Mouse (Mus musculus): Measurements from ENCODE around the gene Iqgap2. TPM values are rescaled to one million over a fixed set of nuclear protein-coding genes. Genes with fewer than 3 reads are reported as not detected.

Gene Iqgap2
- total RNA-seq, 2 experiments from 2014 or later = 3.1 to 3.3 TPM

DNA sequence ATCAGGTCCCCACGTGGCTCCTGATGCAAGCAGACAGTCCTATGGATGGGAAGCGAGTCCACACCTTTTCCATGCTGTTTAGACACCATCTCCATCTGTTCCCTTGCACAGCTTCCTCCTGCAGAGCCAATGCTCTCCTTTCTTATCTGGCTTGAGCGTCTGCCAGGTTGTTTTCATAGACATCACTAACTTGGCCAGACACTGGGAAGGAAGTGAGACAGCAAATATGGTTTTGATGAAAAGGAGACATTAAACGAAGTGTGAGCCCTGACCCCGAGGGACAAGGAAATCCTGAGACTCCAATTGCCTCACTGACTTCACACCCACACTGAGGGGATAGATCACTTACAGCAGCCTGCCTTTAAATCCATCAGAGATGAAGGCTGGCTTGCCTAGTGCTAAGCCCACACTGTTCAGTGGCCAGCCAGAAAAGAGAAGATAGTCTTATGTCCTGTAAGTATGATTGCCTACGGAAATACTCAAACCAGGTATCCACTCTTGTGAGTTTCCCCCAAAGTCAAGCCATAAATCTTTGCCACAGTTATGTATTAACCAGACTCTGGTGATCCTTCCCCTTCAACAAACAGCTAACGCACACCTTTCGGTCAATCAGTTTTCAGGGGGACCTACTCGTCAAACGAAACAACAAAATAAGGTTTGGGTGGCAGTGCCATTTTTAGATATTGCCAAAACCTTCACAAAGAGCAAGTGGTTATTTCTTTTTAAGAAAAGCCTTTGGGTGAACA lies 102.9 kb downstream of the Iqgap2 start:
- peak in 1 of 2 experiments; percentile 9 for DNase-seq
- intact Hi-C loops (cut with DNase I) = no loop called here

DNA sequence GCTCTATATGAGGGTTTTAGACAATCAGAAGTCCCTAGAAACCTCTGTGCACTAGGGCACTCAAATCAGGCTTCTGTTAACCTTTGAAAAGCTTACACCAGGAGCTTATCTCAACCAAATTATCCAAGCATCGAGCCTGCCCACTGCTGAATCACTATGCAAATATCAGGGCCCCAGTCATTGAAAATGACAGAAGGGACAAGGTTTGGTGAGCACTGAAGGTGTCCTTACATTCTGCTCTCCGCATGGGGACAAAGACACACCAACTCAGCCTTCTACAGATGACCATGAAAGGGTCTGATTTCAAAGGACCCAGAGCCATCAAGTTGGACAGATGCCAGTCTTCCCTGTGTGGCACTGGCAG lies 108.8 kb downstream of the Iqgap2 start:
- DNase-seq = no peak
- intact Hi-C loops (cut with DNase I) = no loop called here

DNA sequence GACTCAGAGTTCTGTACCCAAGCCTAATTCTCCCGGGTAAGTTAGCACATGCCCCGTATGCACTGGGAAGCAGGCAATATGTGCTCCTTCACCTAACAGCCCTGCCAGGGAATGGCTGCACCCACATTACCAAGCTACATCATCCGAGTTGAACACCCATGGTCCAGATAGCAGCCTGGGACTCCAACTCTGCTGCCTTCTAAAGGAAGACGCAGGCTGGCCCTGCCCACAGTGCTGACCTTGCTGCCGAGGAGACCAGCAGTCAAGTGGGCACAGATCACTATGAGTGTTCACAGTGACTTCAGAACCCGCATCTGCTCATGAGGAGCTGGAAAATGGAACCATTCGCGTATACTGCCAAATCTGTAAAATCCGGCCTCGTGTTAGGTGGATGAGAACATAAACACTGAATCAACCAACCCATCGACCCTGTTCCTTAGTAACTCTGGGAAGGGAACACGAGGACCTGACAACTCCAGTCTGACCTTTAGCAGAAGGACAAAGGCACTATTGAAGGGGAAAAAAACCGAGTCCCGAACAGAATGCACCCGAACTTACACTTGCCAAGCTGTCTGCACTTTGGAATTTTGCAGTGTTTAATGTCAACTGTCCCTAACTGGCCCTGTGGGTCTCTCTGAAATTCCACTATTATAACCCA lies 109.3 kb downstream of the Iqgap2 start:
- intact Hi-C loops (cut with DNase I) = no loop called here
- no peak for DNase-seq

DNA sequence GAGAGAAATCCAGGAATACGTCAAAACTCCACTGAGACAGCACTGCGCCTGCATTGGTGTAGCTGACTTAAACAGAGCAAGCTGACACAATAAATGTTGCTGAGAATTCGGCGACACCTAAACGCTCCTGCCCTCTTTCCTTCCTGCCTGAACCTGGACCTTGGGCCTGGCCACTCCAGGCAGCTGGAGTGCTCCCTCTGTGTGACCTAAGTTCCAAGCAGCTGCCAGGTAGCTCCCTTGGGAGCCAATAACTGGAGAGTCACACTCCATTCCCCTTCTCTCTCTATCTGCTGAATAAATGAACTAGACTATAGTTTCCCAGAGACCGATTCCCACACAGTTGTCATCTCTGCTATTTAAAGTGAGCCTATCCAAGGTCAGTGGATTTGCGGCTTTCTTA lies 111.7 kb downstream of the Iqgap2 start:
- no peak for DNase-seq
- intact Hi-C loops (cut with DNase I) = no loop called here

DNA sequence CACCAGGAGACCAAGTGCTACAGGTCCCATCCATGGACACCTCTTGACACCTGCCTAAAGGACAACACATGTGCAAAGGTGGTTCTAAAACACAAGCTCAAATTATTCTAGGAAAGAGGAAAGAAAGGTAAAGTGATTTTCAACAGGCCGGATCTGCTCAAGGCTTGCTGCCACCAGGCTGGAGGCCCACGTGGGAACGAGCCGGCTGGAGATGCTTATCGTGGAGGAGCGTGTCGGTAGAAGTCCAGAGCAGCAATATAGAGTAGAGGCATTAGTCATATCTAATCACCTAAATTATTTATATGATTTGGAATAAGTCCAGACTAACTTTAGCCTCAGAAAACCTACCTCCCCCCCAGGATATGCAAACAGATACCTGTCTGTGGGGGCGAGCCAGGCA lies 112.5 kb downstream of the Iqgap2 start:
- intact Hi-C loops (cut with DNase I) = loop anchor here (5.0 kb wide), 2 partner anchors 113 to 173 kb away; partner anchors contain the start of gene Iqgap2
- DNase-seq = no peak

DNA sequence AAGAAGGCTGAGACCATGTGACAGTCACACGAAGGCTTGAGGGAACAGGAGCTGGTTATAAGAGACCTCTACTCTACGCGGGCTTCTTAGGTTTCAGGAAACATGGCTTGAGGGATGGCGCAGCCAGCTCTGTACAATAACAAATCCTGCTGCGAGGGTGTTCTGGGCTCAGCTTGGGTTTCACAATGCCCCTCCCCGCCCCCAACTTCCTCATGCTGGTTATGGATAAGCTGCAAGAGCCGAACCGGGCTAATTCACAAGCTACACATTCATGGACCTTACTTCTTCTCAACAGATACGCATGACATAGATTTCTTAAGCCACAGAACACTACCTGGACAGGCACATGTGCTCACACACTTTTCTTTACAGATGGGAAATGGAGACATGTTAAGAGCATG lies 113.0 kb downstream of the Iqgap2 start:
- peak; percentile 17 to 20 for DNase-seq
- intact Hi-C loops (cut with DNase I) = loop anchor here (5.0 kb wide), 2 partner anchors 114 to 174 kb away; partner anchors contain the start of gene Iqgap2

DNA sequence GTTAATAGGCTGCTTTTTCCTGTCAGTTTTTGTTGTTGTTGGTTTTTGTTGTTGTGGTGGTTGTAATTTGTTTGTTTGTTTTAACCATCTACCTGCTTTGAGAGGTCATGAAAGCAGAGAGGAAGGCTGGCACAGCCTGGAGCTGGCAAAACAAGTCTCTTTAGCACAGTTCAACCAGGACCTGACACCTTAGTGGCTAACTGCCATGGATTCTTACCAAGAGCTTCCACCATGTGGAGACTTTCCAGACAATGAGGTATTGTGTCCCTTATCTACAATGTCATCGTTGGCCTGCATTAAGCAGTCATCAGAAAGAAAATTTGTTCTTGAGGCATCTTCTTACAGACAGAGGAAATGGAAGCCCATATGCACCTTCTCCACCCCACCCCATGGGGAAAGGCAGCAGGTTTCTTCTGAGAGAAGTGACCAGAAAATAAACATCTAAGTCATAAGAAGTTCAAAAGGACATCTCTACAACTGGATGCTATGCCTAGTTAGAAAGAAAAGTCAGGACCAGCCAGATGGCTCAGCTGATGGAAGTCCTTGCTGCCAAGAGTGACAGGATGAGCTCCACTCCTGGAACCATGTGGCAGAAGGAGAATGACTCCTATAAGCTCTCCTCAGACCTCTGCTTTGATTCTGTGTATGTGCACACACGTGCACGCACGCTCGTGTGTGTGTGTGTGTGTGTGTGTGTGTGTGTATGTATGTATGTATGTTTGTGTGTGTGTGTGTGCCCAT lies 113.9 kb downstream of the Iqgap2 start:
- intact Hi-C loops (cut with DNase I) = loop anchor here (5.0 kb wide), 2 partner anchors 114 to 174 kb away; partner anchors contain the start of gene Iqgap2

DNA sequence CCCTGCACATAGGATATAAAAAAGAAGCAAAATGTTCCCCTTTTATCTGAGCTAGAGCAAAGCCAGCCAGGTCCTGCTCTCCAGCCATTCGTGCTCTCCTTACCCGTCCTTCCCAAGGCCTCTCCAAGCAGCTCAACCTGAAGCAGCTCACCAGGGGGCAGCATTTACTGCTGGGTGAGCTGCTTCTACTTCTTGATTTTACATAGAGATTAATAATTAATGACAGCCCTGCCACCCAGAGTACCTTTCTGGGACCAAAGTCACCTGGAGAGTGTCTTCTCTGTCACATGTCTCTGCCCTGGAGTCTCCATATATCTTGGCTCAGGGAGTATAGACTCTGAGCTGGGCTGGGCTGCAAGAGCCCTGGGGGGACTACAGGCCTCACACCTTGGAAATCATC lies 114.5 kb downstream of the Iqgap2 start:
- intact Hi-C loops (cut with DNase I) = loop anchor here (5.0 kb wide), 2 partner anchors 115 to 175 kb away; partner anchors contain the start of gene Iqgap2
- peak; percentile 47 to 54 for DNase-seq

More for the DNA sequence above, 113.9 kb downstream of the Iqgap2 start:
- DNase-seq = no peak

DNA sequence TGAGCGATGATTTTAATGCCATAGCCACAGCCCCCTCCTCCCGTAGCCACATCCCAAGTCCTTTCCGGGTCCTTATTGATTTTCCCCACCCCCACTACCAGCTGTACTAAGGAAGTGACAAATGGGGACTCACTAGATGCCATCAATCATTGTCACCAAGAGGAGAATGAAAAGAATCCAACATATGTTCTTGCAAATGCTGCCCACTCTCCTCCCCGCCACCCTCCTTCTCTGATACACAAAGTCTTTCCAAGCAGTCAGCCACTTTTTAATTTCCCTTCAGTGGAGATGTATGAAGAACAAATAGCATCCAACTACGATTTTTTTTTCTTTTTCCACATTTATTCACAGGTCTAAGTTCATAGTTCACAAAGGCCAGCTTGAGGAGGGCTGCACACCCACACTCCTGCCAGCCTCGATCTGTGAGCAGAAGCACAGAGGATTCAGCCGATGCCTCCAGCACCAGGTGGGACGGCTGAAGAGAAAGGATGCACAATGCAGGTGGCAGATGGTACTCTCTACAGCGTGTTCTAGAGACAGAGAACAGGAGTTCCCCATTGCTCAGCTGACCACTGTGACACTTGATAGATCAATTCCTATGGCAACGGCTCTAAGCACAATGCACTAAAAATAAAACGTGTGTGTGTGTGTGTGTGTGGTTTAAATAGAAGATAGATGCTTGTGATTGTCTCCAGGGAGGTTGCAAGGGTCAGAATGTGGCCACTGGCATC lies 116.6 kb downstream of the Iqgap2 start:
- no peak for DNase-seq
- intact Hi-C loops (cut with DNase I) = loop anchor here (5.0 kb wide), 2 partner anchors 117 to 177 kb away; partner anchors contain the start of gene Iqgap2

DNA sequence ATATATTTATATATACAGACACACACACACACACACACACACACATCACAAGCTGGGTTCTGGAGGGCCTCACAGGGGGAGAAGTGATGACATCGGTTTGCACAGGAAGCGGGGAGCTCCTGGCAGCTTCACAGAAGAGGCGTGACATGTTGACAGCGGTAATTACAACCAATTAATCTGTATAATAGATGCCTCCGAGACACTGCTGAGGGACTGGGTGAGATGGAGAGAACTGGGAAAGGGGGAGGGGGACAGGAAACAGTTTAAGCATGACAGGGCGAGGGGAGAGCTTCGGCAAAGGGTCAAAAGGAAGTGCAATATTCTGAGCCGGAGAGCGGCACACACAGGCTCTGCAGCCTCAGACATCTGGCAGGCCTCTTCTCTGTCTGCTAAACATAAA lies 126.7 kb downstream of the Iqgap2 start:
- DNase-seq = peak; percentile 6 to 32
- intact Hi-C loops (cut with DNase I) = no loop called here

DNA sequence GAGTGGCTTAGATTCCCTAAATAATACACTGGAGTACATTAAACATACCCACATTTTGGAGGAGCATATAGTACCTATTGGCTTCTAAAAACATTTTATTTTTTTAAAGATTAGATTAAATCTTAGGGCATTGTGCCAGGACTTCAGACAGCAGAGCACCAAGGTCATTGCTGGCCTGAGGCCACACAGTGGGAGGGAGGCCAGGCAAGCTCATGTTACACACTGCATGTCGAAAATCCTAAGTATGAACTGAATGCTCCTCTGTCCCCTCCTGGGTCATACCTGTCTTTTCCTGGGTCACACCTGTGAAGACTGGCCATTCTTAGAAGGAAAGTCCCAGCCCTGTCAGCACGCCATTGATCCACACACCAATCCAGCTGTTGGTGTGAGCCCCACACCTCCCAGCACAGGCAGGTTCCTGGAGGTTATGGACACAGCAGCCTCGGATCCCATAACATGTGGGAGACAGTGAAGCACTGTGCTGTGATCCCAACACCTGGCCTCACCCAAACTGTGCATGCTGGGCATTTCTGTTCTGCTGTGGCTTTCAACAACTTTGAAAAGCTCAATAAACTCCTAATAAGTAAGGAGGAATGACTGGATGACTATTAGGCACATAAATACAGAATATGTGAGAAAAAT lies 127.7 kb downstream of the Iqgap2 start:
- intact Hi-C loops (cut with DNase I) = no loop called here
- peak in 1 of 2 experiments; percentile 38 for DNase-seq

DNA sequence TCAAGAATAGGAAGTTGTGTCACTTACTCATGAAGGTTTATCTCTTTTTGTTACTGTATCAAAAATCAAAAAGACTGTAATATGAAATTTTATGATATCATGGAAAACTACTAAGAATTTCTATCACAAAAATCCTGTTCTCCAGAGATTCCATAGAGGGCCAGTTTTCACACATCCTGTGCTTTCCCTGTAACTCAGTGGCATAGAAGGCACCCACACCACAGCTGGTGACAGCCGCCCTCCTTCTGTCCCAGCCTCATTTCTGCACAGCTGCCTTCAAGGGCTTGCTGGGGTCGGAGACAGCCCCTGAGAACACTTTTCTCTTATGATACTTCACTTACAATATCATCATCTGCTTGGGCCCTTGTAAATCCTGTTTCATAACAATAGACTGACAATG lies 131.9 kb downstream of the Iqgap2 start:
- intact Hi-C loops (cut with DNase I) = no loop called here
- DNase-seq = no peak

DNA sequence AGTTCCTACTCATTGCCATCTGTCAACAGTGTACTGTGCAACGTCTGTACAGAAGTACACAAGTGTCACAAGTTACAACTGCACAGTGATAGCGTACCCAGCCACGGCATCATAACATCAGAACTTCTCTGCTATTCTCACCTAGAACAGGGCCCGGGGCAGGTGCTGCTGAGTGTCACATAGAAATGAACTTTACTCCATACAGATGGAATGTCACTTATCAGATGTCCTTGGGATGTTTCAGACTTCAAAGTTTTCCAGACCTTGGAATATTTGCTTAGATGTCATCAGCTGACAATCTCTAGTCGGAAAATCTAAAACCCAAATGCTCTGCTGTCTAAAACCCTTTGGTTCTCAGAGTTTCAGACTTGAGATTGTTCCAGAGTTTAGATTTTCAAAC lies 137.4 kb downstream of the Iqgap2 start:
- DNase-seq = no peak

DNA sequence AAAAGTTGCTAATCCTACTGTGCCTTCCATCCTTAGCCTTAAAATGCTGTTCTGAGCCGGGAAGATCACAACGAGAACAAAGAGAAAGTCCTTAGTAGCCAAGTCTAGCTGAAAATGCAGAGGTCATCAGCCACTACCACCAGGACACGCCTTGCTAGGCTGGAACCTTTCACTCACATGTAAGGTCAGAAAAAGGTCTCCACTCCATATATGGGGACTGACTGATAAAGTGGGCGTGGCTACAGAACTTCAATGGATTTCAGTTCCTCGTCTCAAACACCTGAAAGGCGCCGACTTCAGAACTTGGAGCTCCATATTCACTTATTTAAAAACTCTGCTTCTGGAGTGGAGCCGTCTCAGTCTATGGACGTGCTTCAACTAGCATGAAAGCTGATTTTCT lies 139.3 kb downstream of the Iqgap2 start:
- intact Hi-C loops (cut with DNase I) = no loop called here
- DNase-seq = no peak

More for the DNA sequence above, 137.4 kb downstream of the Iqgap2 start:
- intact Hi-C loops (cut with DNase I) = no loop called here

DNA sequence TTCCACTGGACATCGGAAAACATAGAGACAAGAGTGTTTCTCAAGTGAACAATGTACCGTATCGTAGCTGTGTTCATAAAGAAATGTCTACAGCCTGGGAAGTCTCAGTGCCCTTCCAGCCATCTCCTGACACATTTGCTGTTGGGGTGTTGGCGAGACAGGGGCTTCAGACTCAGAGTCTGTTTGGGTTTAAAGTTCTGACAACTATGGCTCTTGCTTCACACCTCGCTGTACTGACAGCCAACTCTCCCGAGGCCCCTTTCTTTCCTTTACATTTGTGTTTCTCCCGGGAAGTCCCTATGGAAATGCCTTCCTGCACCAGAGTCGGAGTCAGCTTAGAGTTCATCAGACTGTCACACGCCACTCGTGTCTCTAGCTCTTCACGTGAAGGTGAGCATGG lies 144.2 kb downstream of the Iqgap2 start:
- DNase-seq = no peak
- intact Hi-C loops (cut with DNase I) = no loop called here

DNA sequence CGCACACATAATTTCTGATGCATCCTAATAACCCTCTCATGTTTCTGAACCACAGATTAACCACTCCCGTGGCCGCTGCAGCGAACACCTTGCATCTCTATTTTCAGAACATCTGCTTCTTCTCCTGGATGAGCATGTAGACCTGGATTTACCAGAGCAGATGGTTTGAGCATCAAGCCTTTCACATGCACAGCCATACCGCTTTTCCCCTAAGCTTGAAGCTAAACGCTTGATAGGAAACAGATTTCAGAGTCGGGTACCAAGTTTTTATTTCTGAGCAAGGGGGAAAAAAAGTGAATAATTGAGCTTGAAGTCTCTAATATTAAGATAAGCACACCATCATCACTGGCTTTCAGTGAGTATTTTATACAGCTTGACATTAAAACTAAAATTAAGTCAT lies 144.6 kb downstream of the Iqgap2 start:
- DNase-seq = no peak
- intact Hi-C loops (cut with DNase I) = no loop called here

DNA sequence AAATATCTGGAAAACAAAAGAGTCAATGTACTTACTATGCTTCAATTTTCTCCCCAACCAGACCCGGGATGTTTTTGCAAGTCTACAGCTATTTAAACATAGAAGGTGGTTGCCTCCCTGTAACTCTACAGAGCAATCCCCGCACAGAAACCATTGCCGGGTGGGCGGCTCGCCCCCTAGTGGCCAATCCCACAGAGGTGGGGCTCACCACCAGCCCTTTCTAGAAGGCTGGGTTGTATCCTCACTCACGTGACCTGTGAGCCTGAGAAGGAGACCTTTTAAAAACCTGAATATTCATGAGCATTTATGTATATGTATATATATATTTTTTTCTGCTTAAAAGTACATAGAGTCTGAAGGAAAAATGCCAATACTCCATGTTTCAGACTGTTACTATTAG lies 145.2 kb downstream of the Iqgap2 start:
- DNase-seq = peak; percentile 55 to 63
- intact Hi-C loops (cut with DNase I) = no loop called here

DNA sequence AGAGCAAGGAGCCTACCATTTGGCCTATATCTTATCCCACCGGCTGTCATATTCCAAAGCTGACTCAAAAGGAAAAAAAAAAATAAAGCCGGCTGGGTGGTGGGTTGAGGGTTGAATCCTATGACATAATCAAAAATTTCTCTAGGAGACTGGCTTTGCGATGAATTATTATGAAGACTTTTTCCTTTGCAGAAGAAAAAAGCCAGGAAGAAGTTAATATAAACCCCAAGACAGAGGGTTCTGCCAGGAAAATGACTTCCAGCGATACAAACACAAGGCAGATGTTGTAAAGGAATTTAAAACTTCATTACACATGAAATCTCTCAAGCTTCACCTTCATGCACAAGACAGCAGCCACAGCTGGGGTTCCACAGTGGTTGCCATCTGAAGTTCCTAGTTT lies 146.3 kb downstream of the Iqgap2 start:
- DNase-seq = no peak
- intact Hi-C loops (cut with DNase I) = no loop called here

DNA sequence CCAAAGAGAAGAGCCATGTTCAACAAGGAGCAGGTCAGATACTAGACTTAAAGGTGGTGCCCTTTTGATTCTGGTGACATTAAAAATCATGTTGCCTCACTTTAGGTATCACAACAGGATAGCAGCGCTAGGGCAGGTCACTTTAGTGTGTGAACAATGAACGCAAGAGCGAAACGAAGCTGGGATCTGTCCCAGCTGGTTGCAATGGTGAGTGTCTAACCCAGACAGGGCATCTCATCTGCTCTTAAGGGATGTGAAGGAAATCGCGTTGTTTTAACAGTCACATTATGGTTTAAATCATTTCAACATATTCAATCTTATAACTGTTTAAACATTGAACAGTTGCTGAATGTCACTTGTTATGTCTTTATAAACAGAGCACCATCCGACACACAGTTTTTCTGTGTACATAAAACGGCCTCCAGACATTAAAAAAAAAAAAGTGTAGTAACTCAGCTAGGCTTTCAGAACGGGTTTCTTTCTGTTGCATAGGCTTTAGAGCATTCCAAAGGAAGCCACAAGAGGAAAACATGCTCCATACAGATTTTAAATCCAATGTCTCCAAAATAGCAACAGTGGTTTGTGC lies 148.7 kb downstream of the Iqgap2 start:
- DNase-seq = no peak
- intact Hi-C loops (cut with DNase I) = loop anchor here (5.0 kb wide), 1 partner anchor 149 kb away; the partner anchor contains the start of gene Iqgap2
